Mouse (Mus musculus) liver, postnatal 0 days (tissue): ENCODE measurements around the gene Tmem117.

Source experiments
- CTCF ChIP-seq: sonication (generic); IDR thresholded peaks from 2 replicates; pipeline ENCODE4 v1.5.1; 2016; ENCODE audit warnings: antibody characterized with exemption, low read depth
- EP300 ChIP-seq: IDR thresholded peaks from 2 replicates; pipeline ENCODE4 v1.6.1; 2016; ENCODE audit warnings: antibody characterized with exemption, low read depth, mild to moderate bottlenecking

DNA sequence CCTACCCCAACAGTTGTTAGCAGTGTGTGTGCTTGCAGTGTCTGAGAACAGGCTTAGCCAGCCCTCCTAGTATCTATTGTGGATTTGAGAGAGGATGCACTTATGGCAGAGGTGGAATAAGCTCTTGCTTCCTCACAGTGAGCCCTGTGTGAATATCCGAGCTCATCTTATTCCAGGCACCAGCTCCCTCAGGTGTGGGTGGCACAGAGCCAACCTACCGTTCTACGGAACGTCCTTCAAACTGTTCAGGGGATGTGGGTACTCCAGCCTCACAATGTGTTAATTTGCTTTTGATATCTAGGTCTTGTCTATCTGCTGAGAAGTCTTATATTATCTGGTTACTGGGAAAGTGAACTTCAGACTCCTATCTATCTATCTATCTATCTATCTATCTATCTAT is 209.6 kb downstream of the Tmem117 start:
- TF ChIP-seq CTCF (no peak), EP300 (no peak)
